Mouse (Mus musculus) megakaryocyte, embryonic 14.5 days (primary cell): ENCODE results near the gene Lrrc20.

Source experiments
- FLI1 ChIP-seq: IDR thresholded peaks from 2 replicates; pipeline ENCODE4 v1.6.1; 2012; ENCODE audit warnings: low read length, inconsistent platforms, mixed read lengths
- GATA1 ChIP-seq: IDR thresholded peaks from 3 replicates; pipeline ENCODE4 v1.6.1; 2012; ENCODE audit warnings: mixed read lengths, low read length, inconsistent platforms, borderline replicate concordance

GRCm38 (mm10) chr10:61533285-61533684 lies 57.7 kb downstream of the Lrrc20 start:
- no peak for TF ChIP-seq GATA1
- no peak for TF ChIP-seq FLI1
